Mouse (Mus musculus): ENCODE measurements around the gene Cgnl1. TPM values are rescaled to one million over a fixed set of nuclear protein-coding genes. Genes with fewer than 3 reads are reported as not detected.

Cgnl1 gene
- polyA plus RNA-seq, 1 experiment from 2014 or later, result 4.8 TPM

DNA sequence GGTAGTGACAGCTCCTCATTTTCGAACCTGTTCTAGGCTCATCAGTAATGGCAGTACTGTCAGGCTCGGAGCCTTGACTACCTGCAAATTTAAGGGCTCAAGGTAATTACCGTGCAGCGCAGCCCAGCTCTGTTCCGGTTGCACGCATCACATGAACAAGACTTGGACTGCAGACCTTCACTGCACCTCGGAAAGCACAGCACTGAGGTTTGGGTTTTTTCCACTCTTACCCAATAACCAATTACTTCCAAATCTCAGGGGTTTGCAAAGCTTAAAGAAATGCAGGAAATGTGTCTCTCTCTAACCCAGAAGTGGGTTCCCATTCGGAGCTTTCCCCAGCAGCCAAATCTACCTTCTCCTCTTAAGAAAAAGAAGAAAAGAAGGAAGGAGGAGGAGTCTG lies 5.1 kb downstream of the Cgnl1 start:
- H3K4me1 ChIP-seq (replicated peaks), result peaks cover 10% of the 10 kb centered on the region
- H3K4me2 ChIP-seq (replicated peaks), result no peak overlapping the region
- H3K9me3 ChIP-seq, result no peaks in the 10 kb centered on the region
- no peak overlapping the region for H3K9ac ChIP-seq (replicated peaks)
- no peak overlapping the region for H3K27ac ChIP-seq
- 75% methylated on average over 8 of the region's 8 CpGs for WGBS
- peaks cover 86% of the 10 kb centered on the region for H3K27me3 ChIP-seq
- H3K4me3 ChIP-seq (replicated peaks), result no peak overlapping the region
- H3K36me3 ChIP-seq, result no peaks in the 10 kb centered on the region
- ATAC-seq, result no peak

DNA sequence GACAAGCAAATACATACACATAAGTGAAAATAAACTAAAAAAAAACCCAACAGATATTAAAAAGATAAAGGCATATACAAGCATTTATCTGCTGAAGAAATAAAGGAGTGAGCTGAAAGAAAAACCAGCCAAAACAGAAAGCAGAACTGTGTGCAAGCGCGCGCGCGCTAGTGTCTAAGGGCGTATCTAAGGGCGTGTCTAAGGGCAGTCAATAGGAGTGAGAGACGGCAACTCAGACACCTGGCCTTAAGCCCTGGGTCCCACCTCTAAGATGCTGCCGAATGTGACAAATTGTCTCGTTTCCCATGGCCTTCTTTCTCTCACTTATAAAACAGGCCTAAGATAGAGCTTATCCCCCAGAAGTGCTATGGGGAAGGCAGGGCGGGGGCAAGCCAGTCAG lies 6.9 kb downstream of the Cgnl1 start:
- 44% methylated on average over 11 of the region's 11 CpGs for WGBS
- Histone ChIP-seq H3K4me3 (replicated peaks) (no peak overlapping the region), H3K27me3 (peaks cover 78% of the 10 kb centered on the region)

DNA sequence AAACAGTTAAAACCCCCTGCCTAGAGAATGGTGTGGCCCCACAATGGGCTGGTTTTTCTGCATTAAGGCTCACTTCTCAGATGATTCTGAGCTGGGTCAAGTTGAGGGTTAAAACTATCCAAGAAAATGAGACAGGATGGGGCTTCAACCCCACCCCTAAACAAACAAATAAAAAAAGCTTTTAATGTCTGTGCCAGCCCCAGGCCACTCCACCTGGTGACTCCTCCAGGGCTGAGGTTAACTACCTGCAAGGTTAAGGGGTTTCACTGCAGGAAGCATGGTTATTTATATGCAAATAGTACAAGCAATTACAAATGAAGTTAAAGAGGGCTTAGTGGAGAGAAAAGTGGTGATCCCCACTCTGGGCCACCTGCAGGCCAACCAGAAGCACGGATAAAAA lies 8.1 kb downstream of the Cgnl1 start:
- no peak overlapping the region for H3K27ac ChIP-seq
- peaks cover 24% of the 10 kb centered on the region for H3K4me1 ChIP-seq (replicated peaks)
- no peaks in the 10 kb centered on the region for H3K9me3 ChIP-seq
- 3% methylated on average over 1 of the region's 1 CpGs for WGBS
- no peaks in the 10 kb centered on the region for H3K36me3 ChIP-seq
- no peak overlapping the region for H3K9ac ChIP-seq (replicated peaks)
- H3K4me2 ChIP-seq (replicated peaks), result no peak overlapping the region
- H3K4me3 ChIP-seq (replicated peaks), result no peak overlapping the region
- H3K27me3 ChIP-seq, result peaks cover 78% of the 10 kb centered on the region
- ATAC-seq, result no peak

More for the DNA sequence above, 6.9 kb downstream of the Cgnl1 start:
- no peak for ATAC-seq
- no peak overlapping the region for H3K9ac ChIP-seq (replicated peaks)
- H3K4me2 ChIP-seq (replicated peaks), result no peak overlapping the region
- peaks cover 18% of the 10 kb centered on the region for H3K4me1 ChIP-seq (replicated peaks)
- no peaks in the 10 kb centered on the region for H3K36me3 ChIP-seq
- no peak overlapping the region for H3K27ac ChIP-seq
- no peaks in the 10 kb centered on the region for H3K9me3 ChIP-seq

DNA sequence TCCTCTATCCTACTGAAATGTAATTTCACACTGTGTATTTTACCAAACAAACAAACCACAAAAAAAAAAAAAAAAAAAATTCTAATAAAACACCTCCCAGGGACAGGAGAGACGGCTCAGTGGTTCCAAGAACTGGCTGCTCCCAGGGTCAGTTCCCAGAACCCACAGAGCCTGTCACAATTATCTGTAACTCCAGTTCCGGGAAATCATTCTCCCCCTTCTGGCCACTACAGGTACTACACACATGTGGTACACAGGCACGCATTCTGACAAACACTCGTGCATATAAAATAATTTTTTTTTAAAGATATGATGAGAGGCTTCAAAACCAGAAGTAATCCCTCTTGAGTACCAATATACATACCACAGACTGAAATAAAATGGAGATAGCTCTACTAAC lies 9.7 kb downstream of the Cgnl1 start:
- peaks cover 24% of the 10 kb centered on the region for H3K4me1 ChIP-seq (replicated peaks)
- H3K27me3 ChIP-seq, result peaks cover 75% of the 10 kb centered on the region
- 94% methylated on average over 4 of the region's 4 CpGs for WGBS
- no peak overlapping the region for H3K4me2 ChIP-seq (replicated peaks)
- no peaks in the 10 kb centered on the region for H3K9me3 ChIP-seq
- no peak overlapping the region for H3K4me3 ChIP-seq (replicated peaks)
- H3K9ac ChIP-seq (replicated peaks), result no peak overlapping the region
- H3K27ac ChIP-seq, result no peak overlapping the region
- ATAC-seq, result no peak
- no peaks in the 10 kb centered on the region for H3K36me3 ChIP-seq

DNA sequence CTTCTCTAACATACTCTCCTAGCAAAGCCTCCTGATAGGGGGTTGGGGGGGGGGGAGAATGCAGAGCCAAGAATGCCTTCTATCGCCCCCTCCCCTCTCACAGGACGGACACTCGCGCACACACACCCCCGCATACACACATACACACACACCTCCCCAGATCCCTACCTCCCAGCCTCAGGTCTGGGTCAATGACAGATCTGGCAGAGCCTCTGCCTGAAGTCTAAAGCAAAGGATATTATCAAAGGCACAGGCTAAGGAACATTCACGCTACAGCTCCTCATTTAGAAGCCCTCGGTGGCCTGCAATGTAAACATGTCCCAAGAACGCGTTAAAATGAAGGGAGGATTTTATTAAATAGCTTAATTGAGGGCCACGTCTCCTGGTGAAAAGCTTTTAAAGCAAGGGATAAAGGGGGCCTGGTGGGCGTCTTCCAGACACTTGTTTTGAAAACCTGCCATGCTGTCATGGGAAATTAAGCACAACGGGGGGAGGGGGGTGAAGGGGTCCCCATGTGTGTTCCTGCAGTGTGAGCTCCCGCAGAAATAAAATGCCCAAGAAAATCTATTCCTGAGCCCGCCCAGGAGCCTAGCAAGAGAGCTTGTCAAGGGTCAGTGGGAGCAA lies 10.8 kb downstream of the Cgnl1 start:
- Histone ChIP-seq H3K27ac (no peak overlapping the region), H3K9ac (replicated peaks) (peak overlapping the region; percentile 44), H3K9me3 (no peaks in the 10 kb centered on the region), H3K4me2 (replicated peaks) (peak overlapping the region; percentile 34), H3K27me3 (peaks cover 69% of the 10 kb centered on the region), H3K4me3 (replicated peaks) (no peak overlapping the region), H3K4me1 (replicated peaks) (peaks cover 24% of the 10 kb centered on the region), H3K36me3 (no peaks in the 10 kb centered on the region)
- 4% methylated on average over 14 of the region's 14 CpGs for WGBS
- ATAC-seq, result peak; percentile 58; the same call in 1 of the 2 replicates

DNA sequence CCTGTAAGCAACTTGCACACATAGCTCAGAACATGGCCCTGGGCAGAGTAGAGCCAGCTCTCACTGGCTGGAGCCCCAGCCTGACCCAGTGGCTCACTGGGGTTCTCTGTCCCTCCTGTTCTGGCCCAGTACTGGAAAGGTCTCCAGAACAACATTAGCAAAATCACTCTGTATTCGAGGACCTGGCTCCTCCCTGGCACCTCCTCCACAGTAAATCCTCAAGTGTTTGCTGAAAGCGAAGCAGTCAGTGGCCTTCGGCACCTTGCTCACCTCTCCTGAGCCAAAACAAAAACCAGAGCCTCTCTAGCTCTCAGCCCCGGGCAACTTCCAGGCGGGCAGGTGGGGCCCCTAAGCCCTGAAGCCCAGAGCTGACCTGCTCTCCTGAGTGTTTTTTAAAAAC lies 11.5 kb downstream of the Cgnl1 start:
- no peak for ATAC-seq
- H3K4me2 ChIP-seq (replicated peaks), result no peak overlapping the region; the same call in 1 of the 2 replicates
- H3K9ac ChIP-seq (replicated peaks), result no peak overlapping the region
- H3K36me3 ChIP-seq, result no peaks in the 10 kb centered on the region
- no peak overlapping the region for H3K27ac ChIP-seq
- no peak overlapping the region for H3K4me3 ChIP-seq (replicated peaks)
- peaks cover 66% of the 10 kb centered on the region for H3K27me3 ChIP-seq
- peaks cover 24% of the 10 kb centered on the region for H3K4me1 ChIP-seq (replicated peaks)
- H3K9me3 ChIP-seq, result no peaks in the 10 kb centered on the region
- WGBS, result 9% methylated on average over 5 of the region's 5 CpGs

DNA sequence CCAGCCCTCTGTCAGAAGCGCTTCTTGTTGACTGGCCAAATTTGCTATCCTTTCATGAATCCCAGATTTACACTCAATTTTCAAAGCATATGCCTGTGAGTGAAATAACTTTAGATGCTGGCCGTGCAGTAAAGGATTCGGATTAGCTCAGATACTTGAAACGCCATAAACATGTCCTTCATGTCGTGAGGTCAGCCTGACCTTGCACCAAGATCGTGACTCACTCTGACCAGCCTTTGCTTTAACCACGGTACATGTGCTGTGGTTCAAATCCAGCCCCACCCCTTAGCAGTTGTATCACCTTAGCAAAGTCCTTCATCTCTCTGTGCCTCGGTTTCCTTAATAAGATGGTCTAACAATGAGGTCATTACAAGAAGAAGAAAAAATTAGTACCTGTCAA lies 14.0 kb downstream of the Cgnl1 start:
- H3K36me3 ChIP-seq, result no peaks in the 10 kb centered on the region
- H3K27me3 ChIP-seq, result peaks cover 57% of the 10 kb centered on the region
- no peaks in the 10 kb centered on the region for H3K9me3 ChIP-seq
- no peak overlapping the region for H3K4me3 ChIP-seq (replicated peaks)
- no peak overlapping the region for H3K9ac ChIP-seq (replicated peaks)
- no peak overlapping the region for H3K27ac ChIP-seq
- no peak for ATAC-seq
- WGBS, result 86% methylated on average over 8 of the region's 8 CpGs
- no peak overlapping the region for H3K4me2 ChIP-seq (replicated peaks)
- peaks cover 24% of the 10 kb centered on the region for H3K4me1 ChIP-seq (replicated peaks)

DNA sequence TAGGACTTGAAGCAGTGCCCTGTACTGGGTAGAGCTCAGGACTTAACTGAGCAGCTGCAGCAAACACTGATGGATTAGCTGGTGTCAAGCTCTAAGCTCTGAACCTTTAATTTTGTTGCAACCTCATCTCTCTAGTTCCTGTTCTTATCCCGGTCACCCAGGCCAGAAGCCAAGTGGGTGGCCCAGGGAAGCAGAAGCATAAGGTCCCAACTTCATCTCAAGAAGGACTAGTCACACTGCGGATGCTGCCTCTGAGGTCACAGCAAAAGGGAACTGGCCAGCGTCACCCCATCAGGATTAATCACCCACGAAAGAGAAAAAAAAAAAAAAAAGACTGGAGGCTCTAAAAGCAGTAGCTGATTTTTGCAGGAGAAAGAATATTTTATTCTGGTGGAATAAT lies 14.5 kb downstream of the Cgnl1 start:
- ATAC-seq, result no peak
- Histone ChIP-seq H3K36me3 (no peaks in the 10 kb centered on the region), H3K9ac (replicated peaks) (no peak overlapping the region), H3K4me1 (replicated peaks) (peaks cover 24% of the 10 kb centered on the region), H3K4me3 (replicated peaks) (no peak overlapping the region), H3K4me2 (replicated peaks) (no peak overlapping the region), H3K27ac (no peak overlapping the region), H3K9me3 (no peaks in the 10 kb centered on the region), H3K27me3 (peaks cover 53% of the 10 kb centered on the region)
- 41% methylated on average over 4 of the region's 4 CpGs for WGBS

DNA sequence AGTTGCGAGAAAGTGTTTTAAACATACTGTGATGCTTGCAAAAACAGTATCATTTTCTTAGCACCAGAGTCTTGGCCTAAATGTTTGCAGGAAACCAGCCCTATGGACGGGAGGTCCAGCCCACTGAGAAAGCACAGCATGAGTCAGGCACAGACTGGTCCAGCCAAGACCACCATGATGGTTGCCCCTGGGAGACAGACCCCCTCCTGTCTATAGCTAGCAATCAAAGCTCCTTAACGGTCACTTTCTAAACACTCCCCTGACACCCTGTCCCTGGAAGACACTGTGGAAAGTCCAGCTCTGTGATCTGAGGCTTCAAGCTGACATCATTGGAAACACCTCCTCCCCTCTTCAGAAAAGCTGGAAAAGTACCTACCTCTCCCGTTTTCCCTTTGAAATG lies 17.4 kb downstream of the Cgnl1 start:
- H3K36me3 ChIP-seq, result no peaks in the 10 kb centered on the region
- H3K4me2 ChIP-seq (replicated peaks), result no peak overlapping the region
- ATAC-seq, result no peak
- 57% methylated on average over 4 of the region's 4 CpGs for WGBS
- no peaks in the 10 kb centered on the region for H3K9me3 ChIP-seq
- H3K27me3 ChIP-seq, result peaks cover 38% of the 10 kb centered on the region
- H3K27ac ChIP-seq, result no peak overlapping the region
- no peak overlapping the region for H3K9ac ChIP-seq (replicated peaks)
- no peak overlapping the region for H3K4me3 ChIP-seq (replicated peaks)
- peaks cover 15% of the 10 kb centered on the region for H3K4me1 ChIP-seq (replicated peaks)

DNA sequence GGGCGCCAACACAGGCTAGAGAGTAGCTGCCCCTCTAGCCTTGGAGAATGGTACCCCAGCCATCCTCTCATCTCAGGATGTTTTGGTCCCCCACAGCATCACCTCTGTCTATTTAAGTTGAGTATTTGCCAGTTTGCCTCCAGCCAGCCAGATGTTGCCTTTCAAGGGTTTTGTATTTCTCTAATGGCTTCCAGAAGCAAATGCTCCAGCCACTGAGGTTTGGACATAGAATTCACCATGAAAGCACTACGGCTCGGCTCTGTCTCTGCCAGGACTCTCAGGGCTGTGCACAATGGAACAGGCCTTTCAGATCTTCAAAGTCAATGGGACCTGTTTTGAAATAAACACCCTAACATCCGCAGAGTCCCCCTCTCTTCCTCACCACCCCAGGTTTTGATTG lies 17.9 kb downstream of the Cgnl1 start:
- peaks cover 10% of the 10 kb centered on the region for H3K4me1 ChIP-seq (replicated peaks)
- no peak for ATAC-seq
- no peak overlapping the region for H3K4me3 ChIP-seq (replicated peaks)
- no peak overlapping the region for H3K9ac ChIP-seq (replicated peaks)
- H3K9me3 ChIP-seq, result no peaks in the 10 kb centered on the region
- peaks cover 33% of the 10 kb centered on the region for H3K27me3 ChIP-seq
- WGBS, result 57% methylated on average over 4 of the region's 4 CpGs
- no peaks in the 10 kb centered on the region for H3K36me3 ChIP-seq
- no peak overlapping the region for H3K27ac ChIP-seq
- no peak overlapping the region for H3K4me2 ChIP-seq (replicated peaks)

DNA sequence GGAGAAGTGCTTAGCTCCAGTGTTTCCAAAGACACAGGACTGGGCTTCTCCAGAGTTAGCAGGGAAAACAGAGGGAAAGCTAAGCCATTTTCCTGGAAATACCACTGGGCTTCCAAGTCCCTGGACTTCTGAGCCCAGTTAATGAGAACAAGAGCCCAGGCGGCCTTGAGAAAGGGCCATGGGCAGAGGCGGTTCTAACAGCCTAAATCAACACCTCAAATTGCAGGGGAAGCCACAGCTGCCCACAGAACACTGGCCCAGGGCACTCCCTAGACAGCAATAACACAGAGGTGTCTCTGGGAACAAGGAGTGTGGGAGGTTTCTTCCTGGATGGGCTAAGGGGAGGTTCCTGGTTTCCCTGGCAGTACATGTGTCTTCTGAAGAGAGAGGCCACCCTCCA lies 18.3 kb downstream of the Cgnl1 start:
- Histone ChIP-seq H3K27me3 (peaks cover 29% of the 10 kb centered on the region), H3K4me1 (replicated peaks) (peaks cover 10% of the 10 kb centered on the region), H3K4me3 (replicated peaks) (no peak overlapping the region), H3K9me3 (no peaks in the 10 kb centered on the region), H3K9ac (replicated peaks) (no peak overlapping the region), H3K27ac (no peak overlapping the region), H3K4me2 (replicated peaks) (no peak overlapping the region), H3K36me3 (no peaks in the 10 kb centered on the region)
- ATAC-seq, result no peak
- WGBS, result 53% methylated on average over 2 of the region's 2 CpGs

DNA sequence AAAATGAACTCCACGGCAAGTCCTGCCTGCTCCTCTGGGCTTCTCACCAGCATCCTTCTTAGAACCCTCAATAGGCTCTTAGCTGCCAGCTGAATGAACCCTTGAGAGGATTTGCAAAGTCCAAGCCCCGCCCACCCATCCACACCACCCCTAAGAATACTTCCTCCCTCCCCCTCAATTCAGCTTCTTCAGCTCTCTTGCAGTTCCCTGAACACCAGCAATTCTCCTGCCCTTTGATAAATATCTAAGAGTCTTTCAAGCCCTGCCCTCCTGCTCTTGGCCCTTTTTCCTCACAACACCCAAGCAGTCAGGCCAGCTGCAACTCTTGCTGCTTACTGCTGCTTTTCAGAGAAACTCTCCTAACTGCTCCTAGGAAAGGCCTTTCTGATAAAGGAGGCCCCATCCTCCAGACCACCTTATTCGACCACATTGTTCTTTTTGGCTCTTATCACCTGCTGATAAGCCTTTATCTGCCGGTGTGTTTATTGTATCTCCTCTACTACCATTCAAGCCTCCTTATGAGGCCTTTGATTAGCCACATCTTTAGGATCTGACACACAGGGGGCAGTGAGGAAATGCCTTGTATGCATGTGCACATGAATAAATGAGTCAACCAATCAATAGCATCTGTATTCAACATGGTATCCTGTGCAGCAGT lies 21.3 kb downstream of the Cgnl1 start:
- peaks cover 14% of the 10 kb centered on the region; the same call in 1 of the 2 replicates for H3K27me3 ChIP-seq
- H3K9ac ChIP-seq (replicated peaks), result 0 out of 2 replicates have a peak overlapping the region, but pooled peaks have one; percentile 23
- no peaks in the 10 kb centered on the region for H3K36me3 ChIP-seq
- 7% methylated on average over 4 of the region's 4 CpGs for WGBS
- peaks cover 15% of the 10 kb centered on the region for H3K4me1 ChIP-seq (replicated peaks)
- no peak overlapping the region for H3K27ac ChIP-seq
- ATAC-seq, result peak; percentile 43
- H3K4me3 ChIP-seq (replicated peaks), result no peak overlapping the region
- H3K9me3 ChIP-seq, result no peaks in the 10 kb centered on the region
- H3K4me2 ChIP-seq (replicated peaks), result 0 out of 2 replicates have a peak overlapping the region, but pooled peaks have one; percentile 1
